8 mouse cellular contexts compared by ENCODE assay signal in genomic region chr10:60830000-60830399, GRCm38 (mm10). TPM values are rescaled to one million over a fixed set of nuclear protein-coding genes. Genes with fewer than 3 reads are reported as not detected.
DNase-seq lines count a peak whose midpoint lies in the region; ATAC-seq and TF ChIP-seq lines count a peak whose summit lies in the region.

No protein-coding gene starts in this region.

- H3K4me2 ChIP-seq in midbrain, embryonic 11.5 days: peak overlapping the region; percentile 97

- H3K4me1 ChIP-seq in heart, embryonic 10.5 days: peaks cover 62% of the 10 kb centered on the region
- H3K4me1 ChIP-seq in cerebellum, adult 2 months (ENCODE audit: control insufficient read depth, insufficient read depth, low read length): peaks cover 16% of the 10 kb centered on the region; the same call in 1 of the 2 replicates
- H3K4me1 ChIP-seq in midbrain, embryonic 11.5 days (ENCODE audit: control insufficient read depth, insufficient read depth, low read length): peaks cover 18% of the 10 kb centered on the region

- TF ChIP-seq POLR2A in cerebellum, adult 2 months (IDR thresholded peaks at IDR 0.05; ENCODE audit: borderline replicate concordance, insufficient read depth, low read length): no peak

- no peak for DNase-seq in heart, embryonic 10.5 days (ENCODE audit: low spot score)
- no peak for DNase-seq in heart, postnatal 36 days
- DNase-seq in cerebellum, adult 2 months: peak in 1 of 2 experiments; percentile 54
- peak; percentile 8 for DNase-seq in heart, postnatal 4 days
- no peak for DNase-seq in midbrain, embryonic 11.5 days (ENCODE audit: low spot score, missing footprints)
- DNase-seq in adrenal gland, adult 2 months: no peak
- DNase-seq in testis, postnatal 10 days (ENCODE audit: low spot score): no peak

- TF ChIP-seq CTCF in cerebellum, adult 2 months (IDR thresholded peaks at IDR 0.05; ENCODE audit: borderline replicate concordance, insufficient read depth, low read depth, low read length): no peak

- peak overlapping the region; percentile 98 for H3K27ac ChIP-seq in heart, embryonic 10.5 days
- peak overlapping the region; percentile 95 for H3K27ac ChIP-seq in cerebellum, adult 2 months (ENCODE audit: insufficient read depth, low read length)
- no peak overlapping the region for H3K27ac ChIP-seq in midbrain, embryonic 11.5 days (ENCODE audit: low read depth, low read length)

- ATAC-seq in midbrain, embryonic 11.5 days (ENCODE audit: low FRiP score): no peak
- no peak for ATAC-seq in monocyte, adult 5-6 weeks (replicated peaks; ENCODE audit: insufficient number of reproducible peaks, low FRiP score, low TSS enrichment, poor library complexity, severe bottlenecking)

- intact Hi-C loops in heart, postnatal 36 days (cut with DNase I): loop anchor here (2.0 to 5.0 kb wide), 2 partner anchors 21 to 478 kb away; no protein-coding TSS in a partner anchor

- peak overlapping the region; percentile 95 for H3K4me3 ChIP-seq in heart, embryonic 10.5 days
- peak overlapping the region; percentile 96 for H3K4me3 ChIP-seq in cerebellum, adult 2 months (replicated peaks; ENCODE audit: insufficient read depth, low read depth, low read length)
- peak overlapping the region; percentile 56 for H3K4me3 ChIP-seq in midbrain, embryonic 11.5 days (ENCODE audit: low read depth, low read length)

- no peak overlapping the region for H3K9ac ChIP-seq in midbrain, embryonic 11.5 days (ENCODE audit: low read length)

- peaks cover 3% of the 10 kb centered on the region for H3K36me3 ChIP-seq in heart, embryonic 10.5 days
- no peaks in the 10 kb centered on the region for H3K36me3 ChIP-seq in midbrain, embryonic 11.5 days (ENCODE audit: control insufficient read depth, insufficient read depth, low read length)

- no peaks in the 10 kb centered on the region for H3K9me3 ChIP-seq in heart, embryonic 10.5 days
- no peaks in the 10 kb centered on the region for H3K9me3 ChIP-seq in midbrain, embryonic 11.5 days (ENCODE audit: control insufficient read depth, low read length)

- H3K27me3 ChIP-seq in heart, embryonic 10.5 days (ENCODE audit: insufficient read depth, poor library complexity, severe bottlenecking): peaks cover 27% of the 10 kb centered on the region
- no peaks in the 10 kb centered on the region for H3K27me3 ChIP-seq in cerebellum, adult 2 months (ENCODE audit: control insufficient read depth, insufficient read depth, low read length)
- H3K27me3 ChIP-seq in midbrain, embryonic 11.5 days (ENCODE audit: control insufficient read depth, insufficient read depth, low read length): peaks cover 82% of the 10 kb centered on the region

- 1% methylated on average over 11 of the region's 11 CpGs for WGBS in heart, embryonic 10.5 days
- 1% methylated on average over 11 of the region's 11 CpGs for WGBS in cerebellum, adult 2 months
- under 1% methylated on average over 11 of the region's 11 CpGs for WGBS in midbrain, embryonic 11.5 days

RNA-seq across cellular contexts. Expression of gene Unc5b, which starts 1.4 kb away (rescaled TPM):
- polyA plus RNA-seq in heart, embryonic 10.5 days (2016; fragmentation: Nextera tagmentation; extraction: Ambion mirVana): 17.9 and 18.8 TPM in 2 replicates
- total RNA-seq in heart, postnatal 36 days (2021): 10 to 100 TPM; 14.5 to 14.7 TPM
- 44.4 and 44.8 TPM in 2 replicates for polyA plus RNA-seq in cerebellum, adult 2 months (2012; rRNA removed)
- 10 to 100 TPM; 42.1 to 43.3 TPM for total RNA-seq in heart, postnatal 4 days (2021)
- 2.8 and 3.5 TPM in 2 replicates for polyA plus RNA-seq in midbrain, embryonic 11.5 days (2014; fragmentation: Nextera tagmentation; extraction: Ambion mirVana)
- 1 to 10 TPM; 5.9 to 6.2 TPM for total RNA-seq in adrenal gland, adult 2 months (2021)
- 9.4 and 9.9 TPM in 2 replicates for polyA plus RNA-seq in adrenal gland, adult 2 months (2012; rRNA removed)
- total RNA-seq in monocyte, adult 5-6 weeks (2017): 0.38 TPM in 1 of 3 replicates, not detected in the others
